Mouse (Mus musculus) liver (tissue): ENCODE results near the gene Madd.

ENCODE experiments used
- DNase-seq: peaks from one replicate; pipeline ENCODE4 v3.0.0-alpha.2; 2020; ENCODE audit warnings: mixed read lengths

The Madd gene

DNA sequence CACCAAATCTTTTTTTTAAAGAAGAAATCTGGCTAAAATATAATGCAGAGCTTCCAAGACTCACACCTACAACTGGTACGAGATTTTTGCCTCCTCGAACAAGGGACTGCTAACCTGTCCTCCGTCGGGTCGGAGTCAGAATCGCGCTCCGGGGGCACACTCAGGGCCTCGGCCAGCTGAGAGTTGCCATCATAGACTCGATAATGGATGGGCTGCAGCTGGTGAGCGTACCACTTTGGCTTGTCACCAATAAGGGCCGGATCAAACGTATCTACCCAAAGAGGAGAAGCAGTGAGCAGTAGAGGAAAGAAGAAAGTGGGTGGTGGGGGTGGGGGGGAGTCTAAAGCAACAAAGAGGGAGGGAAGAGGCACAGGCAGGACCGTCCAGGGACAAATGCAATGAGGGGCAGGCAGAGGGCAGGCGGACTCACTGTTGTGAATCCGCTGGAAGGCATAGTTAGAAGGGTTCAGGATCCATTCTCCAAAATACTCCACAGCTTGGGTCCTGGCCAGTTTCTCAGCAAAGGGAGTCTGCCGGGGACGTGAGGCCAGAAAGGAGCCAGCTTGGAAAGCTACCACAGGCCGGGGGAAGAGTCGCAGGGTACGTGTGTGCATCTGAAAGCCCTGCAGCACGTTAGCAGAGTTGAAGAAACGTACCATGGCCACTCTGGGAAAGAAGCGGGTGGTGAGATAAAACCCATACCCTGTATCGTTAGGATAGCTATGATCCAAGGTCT is 13.9 kb downstream of the Madd start:
- DNase-seq, result no peak

GRCm38 (mm10) chr2:91167629-91168028 is 16.0 kb downstream of the Madd start:
- DNase-seq, result no peak

DNA sequence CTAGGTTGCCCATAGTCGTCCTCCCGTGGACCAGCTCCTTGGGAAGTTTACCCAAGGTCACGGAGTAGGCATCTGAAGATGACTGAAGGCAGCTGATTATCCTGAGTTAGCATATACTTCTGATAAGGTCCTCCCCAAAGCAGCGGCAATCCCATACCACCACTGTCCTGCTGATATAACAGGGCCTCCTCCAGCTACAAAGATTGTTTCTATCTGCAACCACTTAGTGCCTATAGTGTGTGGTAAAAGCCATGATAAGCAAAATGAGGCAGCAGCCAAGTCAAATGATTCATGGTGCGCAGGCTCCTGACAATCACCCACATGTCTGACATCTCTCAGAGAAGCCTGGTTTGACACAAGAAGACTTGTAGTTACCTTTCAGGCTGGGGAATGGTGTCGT is 18.6 kb downstream of the Madd start:
- peak; percentile 21 for DNase-seq

- DNase-seq, result no peak
Measured at GRCm38 (mm10) chr2:91163532-91163931, 20.1 kb downstream of the Madd start.

DNA sequence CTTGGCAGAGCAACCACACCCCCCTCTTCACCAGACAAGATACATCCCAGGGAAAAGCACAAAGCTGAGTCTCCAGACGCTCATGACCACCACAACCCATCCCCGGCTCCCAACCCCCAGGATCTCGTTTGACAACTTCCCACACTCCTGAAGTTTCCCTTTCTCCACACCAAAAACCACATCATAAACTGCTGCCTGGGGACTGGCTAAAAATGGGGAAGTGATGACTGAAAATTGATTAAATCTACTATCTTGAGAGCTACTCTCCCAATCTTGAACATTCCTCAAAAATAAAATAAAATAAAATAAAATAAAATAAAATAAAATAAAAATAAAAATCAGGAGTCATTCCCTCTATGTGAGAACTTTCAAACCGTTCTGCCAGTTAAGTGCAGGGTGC is 20.7 kb downstream of the Madd start:
- DNase-seq, result no peak

GRCm38 (mm10) chr2:91160591-91160990 is 23.0 kb downstream of the Madd start:
- DNase-seq, result no peak

GRCm38 (mm10) chr2:91157002-91157752 is 26.5 kb downstream of the Madd start:
- no peak for DNase-seq

DNA sequence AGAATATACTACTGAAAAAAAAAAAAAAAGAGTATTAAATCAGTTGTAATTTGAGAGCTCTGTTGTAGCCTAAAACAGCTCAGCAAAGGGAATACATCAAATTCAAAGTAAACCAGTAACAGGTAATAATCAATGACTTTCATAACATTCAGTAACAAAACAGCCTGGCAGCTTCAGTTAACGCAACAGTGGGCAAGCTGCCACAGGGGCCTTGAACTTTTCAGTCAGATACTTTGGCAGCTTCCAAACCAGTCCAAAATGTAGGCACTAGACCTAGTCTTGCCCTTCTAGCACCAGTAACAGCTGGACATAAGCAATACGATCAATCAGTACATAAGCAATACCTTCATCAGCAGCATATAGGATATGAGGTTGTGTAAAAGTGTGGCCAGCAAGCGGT is 29.5 kb downstream of the Madd start:
- DNase-seq, result no peak

GRCm38 (mm10) chr2:91152885-91153377 is 30.7 kb downstream of the Madd start:
- DNase-seq, result no peak

GRCm38 (mm10) chr2:91151331-91151730 is 32.3 kb downstream of the Madd start:
- DNase-seq, result no peak

- DNase-seq, result no peak
Measured at GRCm38 (mm10) chr2:91148101-91148500, 35.5 kb downstream of the Madd start.

DNA sequence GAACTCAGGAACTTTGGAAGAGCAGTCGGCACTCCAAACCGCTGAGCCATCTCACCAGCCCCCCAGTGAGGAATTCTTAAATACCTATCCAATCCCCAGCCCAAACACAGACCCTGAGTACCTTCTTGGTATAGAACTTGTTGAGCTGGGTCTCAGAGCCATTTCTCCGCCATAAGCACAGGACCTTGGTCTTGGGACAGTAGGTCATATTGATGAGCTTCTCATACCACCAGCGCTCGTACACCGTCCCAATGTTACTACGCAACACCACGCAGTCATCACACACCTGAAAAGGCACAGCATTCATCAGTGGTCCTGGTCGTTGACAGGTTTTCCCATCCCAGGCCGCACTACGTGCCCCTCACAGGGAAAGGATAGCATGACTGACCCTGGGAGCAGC is 40.2 kb downstream of the Madd start:
- DNase-seq, result no peak

- DNase-seq, result no peak
Measured at GRCm38 (mm10) chr2:91142920-91143319, 40.7 kb downstream of the Madd start.

GRCm38 (mm10) chr2:91139764-91140163 is 43.9 kb downstream of the Madd start:
- no peak for DNase-seq

GRCm38 (mm10) chr2:91139311-91139710 is 44.3 kb downstream of the Madd start:
- DNase-seq, result no peak

GRCm38 (mm10) chr2:91137481-91137880 is 46.2 kb downstream of the Madd start:
- no peak for DNase-seq

- no peak for DNase-seq
Measured at GRCm38 (mm10) chr2:91136513-91137412, 46.9 kb downstream of the Madd start.

DNA sequence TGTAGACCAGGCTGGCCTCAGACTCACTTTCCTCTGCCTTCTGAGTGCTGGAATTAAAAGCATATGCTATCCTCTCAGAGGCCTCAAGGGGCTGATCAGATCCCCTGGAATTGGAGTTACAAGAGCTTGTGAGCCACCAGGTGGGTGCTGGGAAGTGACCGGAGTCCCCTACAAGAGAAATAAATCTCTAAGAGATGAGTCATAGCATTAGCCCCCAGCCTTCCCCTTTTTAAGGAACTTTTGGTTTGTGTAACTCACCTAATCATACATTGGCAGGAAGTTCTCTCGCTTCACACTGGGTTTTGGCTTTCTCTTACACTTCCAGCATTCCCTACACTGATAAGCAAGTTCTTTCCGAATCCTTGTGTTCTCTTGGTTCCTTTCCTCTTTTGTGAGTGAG is 51.6 kb downstream of the Madd start:
- DNase-seq, result no peak

GRCm38 (mm10) chr2:91131251-91131650 is 52.4 kb downstream of the Madd start:
- no peak for DNase-seq

DNA sequence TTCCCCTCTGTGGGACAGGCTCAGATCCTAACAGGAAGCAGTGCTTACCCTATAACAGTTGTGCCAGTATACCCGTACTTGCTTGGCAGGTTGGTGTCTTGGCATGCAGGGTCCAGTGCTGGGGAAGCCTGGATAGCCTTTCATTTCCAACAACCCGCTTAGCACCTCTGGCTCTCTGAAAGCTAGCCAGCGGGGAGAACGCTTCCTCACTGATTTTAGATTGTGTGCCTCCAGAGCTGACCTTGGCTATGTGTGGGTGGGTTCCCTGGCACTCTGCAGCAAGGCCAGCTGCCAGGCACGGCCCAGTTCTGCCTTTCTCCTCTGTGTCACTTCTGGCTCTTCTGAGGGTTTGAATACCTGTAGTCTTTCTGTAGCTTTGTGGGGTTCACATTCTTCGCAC is 53.5 kb downstream of the Madd start:
- no peak for DNase-seq

DNA sequence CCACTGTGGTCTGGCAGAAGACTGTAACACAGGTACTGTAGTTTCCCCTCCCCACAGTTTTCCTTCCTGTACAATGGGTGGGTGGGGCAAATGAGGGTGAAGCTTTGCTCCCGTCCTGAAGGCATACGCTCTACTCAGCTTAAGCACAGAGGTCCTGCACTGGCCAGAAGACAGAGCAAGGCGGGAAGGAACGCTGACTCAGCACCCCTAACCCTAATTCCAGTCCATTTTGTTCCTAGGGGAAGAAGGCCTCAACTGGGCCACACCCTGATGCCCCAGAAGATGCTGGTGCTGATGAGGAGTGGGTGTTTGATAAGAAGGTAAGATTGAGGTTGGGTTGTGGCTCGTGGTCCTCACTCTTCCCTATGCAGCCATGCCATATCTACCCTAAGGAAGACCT is 54.9 kb downstream of the Madd start:
- DNase-seq, result no peak

GRCm38 (mm10) chr2:91125101-91125500 is 58.5 kb downstream of the Madd start:
- DNase-seq, result no peak

- DNase-seq, result no peak
Measured at GRCm38 (mm10) chr2:91123521-91123920, 60.1 kb downstream of the Madd start.
